Mouse (Mus musculus) hindbrain, embryonic 10.5 days (tissue): Measurements from ENCODE around the gene Zfp541. TPM values are rescaled to one million over a fixed set of nuclear protein-coding genes. Genes with fewer than 3 reads are reported as not detected.

Source experiments
- DNase-seq: peaks from one replicate; pipeline ENCODE4 v3.0.0-alpha.2; 2017; ENCODE audit warnings: low spot score
- H3K27ac ChIP-seq: fragments of 300-500 bp; sonication (generic); 2 replicates; pipeline ENCODE4 v1.5.1; 2016; ENCODE audit warnings: mild to moderate bottlenecking, moderate library complexity
- H3K27me3 ChIP-seq: fragments of 300-500 bp; sonication (generic); 2 replicates; pipeline ENCODE4 v1.6.1; 2016; ENCODE audit warnings: mild to moderate bottlenecking; ENCODE audit not compliant: poor library complexity, insufficient read depth, severe bottlenecking
- H3K36me3 ChIP-seq: fragments of 300-500 bp; sonication (generic); 2 replicates; pipeline ENCODE4 v1.6.1; 2016; ENCODE audit warnings: mild to moderate bottlenecking, moderate library complexity
- H3K4me1 ChIP-seq: fragments of 300-500 bp; sonication (generic); replicated peaks from 2 replicates; pipeline ENCODE4 v1.6.1; 2016; ENCODE audit warnings: mild to moderate bottlenecking
- H3K4me3 ChIP-seq: fragments of 300-500 bp; sonication (generic); 2 replicates; pipeline ENCODE4 v1.5.1; 2016; ENCODE audit warnings: mild to moderate bottlenecking, moderate library complexity
- H3K9me3 ChIP-seq: fragments of 300-500 bp; sonication (generic); 2 replicates; pipeline ENCODE4 v1.6.1; 2016; ENCODE audit warnings: mild to moderate bottlenecking, moderate library complexity
- WGBS: fragments of 180-500 bp; shearing (Covaris S2); methylation state at CpG from one replicate; pipeline ENCODE4 v1.1.7; 2016; 5-methylcytosine and 5-hydroxymethylcytosine counted together
- polyA plus RNA-seq: library from polyadenylated mRNA; unstranded; fragments of >200 nt; fragmentation: Nextera tagmentation; extraction: Ambion mirVana; gene quantifications from 2 replicates; pipeline ENCODE4 v1.2.1, GENCODE M21; 2016

The Zfp541 gene
- polyA plus RNA-seq, 1 experiment from 2014 or later: 0.04 TPM

DNA sequence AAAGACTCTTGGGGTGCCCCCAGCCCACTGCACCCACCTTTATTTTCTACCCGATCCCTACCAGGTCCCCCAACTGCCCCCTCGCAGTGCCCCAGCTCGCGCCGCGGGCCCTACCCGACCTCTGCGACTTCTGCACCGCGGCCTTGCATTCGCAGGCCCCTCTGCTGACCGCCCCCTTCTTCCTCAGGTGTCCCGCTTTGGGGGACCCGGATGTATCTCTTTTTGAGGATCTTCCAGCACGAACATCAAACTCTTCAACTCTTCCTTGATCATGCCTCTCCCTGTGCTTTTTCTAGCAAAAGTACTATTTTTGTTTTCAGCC, 446 bp downstream of the Zfp541 start:
- peak overlapping the region; percentile 33; the same call in 1 of the 2 replicates for H3K4me3 ChIP-seq
- no peak for DNase-seq
- H3K27ac ChIP-seq: no peak overlapping the region
- peaks cover 14% of the 10 kb centered on the region for H3K9me3 ChIP-seq
- 69% methylated on average over 15 of the region's 15 CpGs for WGBS
- no peaks in the 10 kb centered on the region for H3K4me1 ChIP-seq
- peaks cover 42% of the 10 kb centered on the region for H3K27me3 ChIP-seq
- H3K36me3 ChIP-seq: no peaks in the 10 kb centered on the region

DNA sequence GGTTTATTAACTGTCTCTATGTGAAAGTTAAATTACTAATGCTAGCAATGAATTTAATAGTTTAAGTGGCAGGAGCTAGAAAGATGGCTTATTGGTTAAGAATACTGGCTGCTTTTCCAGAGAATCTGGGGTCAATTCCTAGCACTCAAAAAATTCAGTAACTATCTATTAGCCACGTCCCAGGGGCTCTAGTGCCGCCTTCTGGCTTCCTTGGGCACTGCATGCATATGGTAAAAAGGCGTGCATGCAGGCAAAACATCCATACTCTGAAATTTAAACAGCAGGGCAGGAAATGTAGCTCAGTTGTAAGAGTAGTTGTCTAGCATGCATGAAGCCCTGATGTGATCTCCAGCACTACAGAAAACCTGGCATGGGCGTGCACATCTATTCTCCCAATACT, 1.9 kb downstream of the Zfp541 start:
- peaks cover 42% of the 10 kb centered on the region for H3K27me3 ChIP-seq
- WGBS: 34% methylated on average over 4 of the region's 4 CpGs
- no peaks in the 10 kb centered on the region for H3K4me1 ChIP-seq
- H3K36me3 ChIP-seq: no peaks in the 10 kb centered on the region
- no peak overlapping the region for H3K4me3 ChIP-seq
- peaks cover 14% of the 10 kb centered on the region for H3K9me3 ChIP-seq
- no peak overlapping the region for H3K27ac ChIP-seq
- no peak for DNase-seq

DNA sequence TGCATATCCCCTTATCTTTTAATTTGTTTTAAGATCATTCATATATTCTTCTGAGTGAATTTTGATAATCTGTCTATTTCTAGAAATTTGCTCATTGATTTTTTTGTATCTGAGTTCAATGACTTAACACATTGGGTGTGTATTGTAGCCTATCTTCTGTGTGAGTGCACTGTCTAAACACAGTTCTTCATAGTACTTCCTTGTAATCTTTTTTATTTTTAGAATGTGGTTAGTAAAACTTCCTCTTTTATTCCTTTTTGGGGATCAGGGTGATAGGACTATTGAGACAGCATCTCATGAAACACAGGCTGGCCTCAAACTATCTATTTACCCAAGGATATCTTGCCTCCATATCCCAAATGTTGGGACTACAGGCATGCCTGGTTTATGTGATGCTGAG, 9.2 kb downstream of the Zfp541 start:
- Histone ChIP-seq H3K36me3 (no peaks in the 10 kb centered on the region), H3K4me1 (no peaks in the 10 kb centered on the region), H3K27me3 (no peaks in the 10 kb centered on the region; the same call in 1 of the 2 replicates), H3K4me3 (no peak overlapping the region), H3K27ac (no peak overlapping the region), H3K9me3 (no peaks in the 10 kb centered on the region)
- no peak for DNase-seq

DNA sequence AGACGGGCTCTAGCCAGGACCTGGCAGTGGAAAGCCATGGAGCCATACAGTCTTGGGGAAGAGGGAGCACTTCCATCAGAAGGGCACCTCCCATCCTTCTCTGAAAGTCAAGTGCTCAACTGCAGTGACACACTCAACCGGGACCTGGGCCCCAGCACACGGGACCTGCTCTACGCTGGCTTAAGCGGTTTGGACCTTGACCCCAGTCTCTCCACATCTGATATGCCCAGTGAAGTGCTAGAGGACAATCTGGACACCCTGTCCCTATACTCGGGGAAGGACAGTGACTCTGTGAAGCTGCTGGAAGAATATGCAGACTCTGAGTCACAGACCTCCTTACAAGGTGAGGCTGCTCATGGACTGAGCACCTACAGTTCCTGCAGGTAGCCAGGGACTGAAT, 10.3 kb downstream of the Zfp541 start:
- H3K4me1 ChIP-seq: no peaks in the 10 kb centered on the region
- H3K27me3 ChIP-seq: peaks cover 3% of the 10 kb centered on the region; the same call in 1 of the 2 replicates
- DNase-seq: no peak
- H3K27ac ChIP-seq: no peak overlapping the region
- WGBS: 88% methylated on average over 6 of the region's 6 CpGs
- no peaks in the 10 kb centered on the region for H3K9me3 ChIP-seq
- no peak overlapping the region for H3K4me3 ChIP-seq
- no peaks in the 10 kb centered on the region for H3K36me3 ChIP-seq

DNA sequence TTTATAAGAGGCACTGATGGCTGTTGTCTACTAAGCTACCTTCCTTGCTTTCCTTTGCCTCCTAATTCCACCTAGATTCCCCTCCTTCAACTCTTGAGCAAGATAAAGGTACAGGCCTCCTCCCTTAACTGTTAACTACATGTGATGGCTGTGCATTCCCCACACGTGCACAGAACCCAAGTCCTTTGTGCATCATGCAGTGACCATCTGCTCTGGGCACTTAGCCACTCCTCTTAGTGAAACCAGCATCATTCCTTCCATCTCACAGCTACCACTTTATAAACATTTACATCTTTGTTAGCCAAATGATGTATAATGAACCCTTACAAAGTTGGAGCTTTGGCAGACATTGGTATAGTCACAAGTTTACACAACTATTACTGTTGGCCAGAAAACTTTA, 18.3 kb downstream of the Zfp541 start:
- H3K36me3 ChIP-seq: no peaks in the 10 kb centered on the region
- H3K27ac ChIP-seq: no peak overlapping the region

DNA sequence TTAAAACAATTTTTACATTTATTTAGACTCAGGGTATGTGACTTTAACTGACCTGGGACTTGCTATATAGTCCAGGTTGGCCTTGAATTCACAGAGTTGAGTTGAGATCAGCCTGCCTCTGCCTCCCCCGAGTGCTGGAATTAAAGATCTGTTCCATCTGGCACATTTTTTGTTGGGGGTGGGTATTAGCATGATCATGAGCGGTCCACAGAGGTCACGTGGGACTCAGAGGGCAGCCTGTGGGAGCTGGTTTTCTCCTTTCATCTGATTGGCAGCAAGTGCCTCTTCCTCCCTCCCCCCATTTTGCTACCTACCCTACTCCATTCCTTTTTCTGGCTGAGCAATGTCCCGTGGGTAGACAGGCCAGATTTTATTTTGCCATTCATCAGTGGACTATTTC, 19.0 kb downstream of the Zfp541 start:
- 77% methylated on average over 4 of the region's 4 CpGs for WGBS

More for the DNA sequence above, 18.3 kb downstream of the Zfp541 start:
- no peaks in the 10 kb centered on the region for H3K4me1 ChIP-seq
- no peak overlapping the region for H3K4me3 ChIP-seq
- H3K9me3 ChIP-seq: no peaks in the 10 kb centered on the region
- 76% methylated on average over 1 of the region's 1 CpGs for WGBS
- H3K27me3 ChIP-seq: peaks cover 3% of the 10 kb centered on the region; the same call in 1 of the 2 replicates
- no peak for DNase-seq

DNA sequence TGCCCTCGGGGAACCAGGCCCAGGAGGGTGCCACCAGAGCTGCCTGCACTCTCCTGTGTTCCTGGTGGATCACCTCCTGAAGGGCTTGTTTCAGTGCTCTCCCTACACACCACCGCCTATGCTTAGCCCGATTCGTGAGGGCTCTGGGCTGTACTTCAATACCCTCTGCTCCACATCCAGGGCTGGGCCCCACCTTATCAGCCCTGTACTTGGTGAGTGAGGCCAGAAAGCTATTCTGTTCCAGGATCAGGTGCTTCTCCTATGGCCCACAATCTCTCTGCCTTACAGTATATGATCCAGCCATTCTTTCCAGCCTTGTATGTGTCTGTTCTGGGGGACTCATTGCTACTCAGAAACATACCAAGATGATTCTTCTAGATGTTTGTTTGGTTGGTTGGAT, 21.7 kb downstream of the Zfp541 start:
- Histone ChIP-seq H3K27ac (no peak overlapping the region), H3K36me3 (no peaks in the 10 kb centered on the region), H3K4me3 (no peak overlapping the region), H3K4me1 (no peaks in the 10 kb centered on the region), H3K9me3 (no peaks in the 10 kb centered on the region), H3K27me3 (no peaks in the 10 kb centered on the region)
- WGBS: 65% methylated on average over 4 of the region's 4 CpGs
- no peak for DNase-seq

More for the DNA sequence above, 19.0 kb downstream of the Zfp541 start:
- no peak overlapping the region for H3K4me3 ChIP-seq
- no peaks in the 10 kb centered on the region for H3K9me3 ChIP-seq
- H3K4me1 ChIP-seq: no peaks in the 10 kb centered on the region
- H3K27me3 ChIP-seq: peaks cover 3% of the 10 kb centered on the region; the same call in 1 of the 2 replicates
- no peak overlapping the region for H3K27ac ChIP-seq
- no peak for DNase-seq
- no peaks in the 10 kb centered on the region for H3K36me3 ChIP-seq

DNA sequence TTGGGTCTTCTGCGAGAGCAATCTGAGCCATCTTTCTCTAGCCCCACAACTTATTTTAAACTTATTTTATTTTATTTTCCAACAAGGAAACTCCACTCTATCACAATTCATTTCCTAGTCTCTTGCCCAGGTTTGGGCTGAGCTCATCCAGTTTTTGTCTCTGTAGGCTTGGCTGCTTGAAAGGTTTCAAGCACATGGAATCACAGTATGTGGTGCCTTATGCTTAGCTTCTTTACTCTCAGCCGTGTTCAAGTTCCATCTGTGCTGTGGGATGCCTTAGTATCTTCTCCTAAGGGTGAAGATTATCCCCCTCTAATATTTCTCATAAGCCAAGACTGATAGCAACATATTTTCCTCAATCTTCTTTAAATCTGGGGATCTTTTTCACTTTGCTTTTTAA, 26.0 kb downstream of the Zfp541 start:
- no peaks in the 10 kb centered on the region for H3K36me3 ChIP-seq
- H3K4me1 ChIP-seq: no peaks in the 10 kb centered on the region
- H3K27ac ChIP-seq: no peak overlapping the region
- no peak for DNase-seq
- WGBS: 76% methylated on average over 2 of the region's 2 CpGs
- H3K4me3 ChIP-seq: no peak overlapping the region
- no peaks in the 10 kb centered on the region for H3K27me3 ChIP-seq
- H3K9me3 ChIP-seq: no peaks in the 10 kb centered on the region

DNA sequence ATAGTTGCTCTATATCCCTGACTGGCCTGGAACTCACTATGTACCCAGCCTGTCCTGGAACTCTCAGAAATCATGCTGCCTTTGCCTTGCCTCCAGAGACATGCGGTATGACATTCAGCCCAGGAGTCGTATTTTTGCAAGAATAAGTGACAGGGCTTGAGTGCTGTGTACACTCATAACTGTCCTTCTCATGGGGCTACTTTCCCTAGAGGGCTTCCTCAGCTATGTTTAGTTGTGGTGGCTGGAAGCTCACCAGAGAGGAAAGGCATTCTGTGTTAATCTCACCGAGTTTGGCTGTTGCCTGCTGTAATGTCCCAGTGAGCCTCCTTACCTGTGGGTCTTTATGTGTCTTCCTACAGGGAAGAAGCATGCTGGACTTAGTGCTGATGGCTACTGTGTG, 33.0 kb downstream of the Zfp541 start:
- Histone ChIP-seq H3K4me1 (peaks cover 15% of the 10 kb centered on the region), H3K4me3 (no peak overlapping the region), H3K27ac (no peak overlapping the region), H3K36me3 (no peaks in the 10 kb centered on the region), H3K27me3 (peaks cover 5% of the 10 kb centered on the region; the same call in 1 of the 2 replicates), H3K9me3 (no peaks in the 10 kb centered on the region)
- 76% methylated on average over 3 of the region's 3 CpGs for WGBS
- no peak for DNase-seq

DNA sequence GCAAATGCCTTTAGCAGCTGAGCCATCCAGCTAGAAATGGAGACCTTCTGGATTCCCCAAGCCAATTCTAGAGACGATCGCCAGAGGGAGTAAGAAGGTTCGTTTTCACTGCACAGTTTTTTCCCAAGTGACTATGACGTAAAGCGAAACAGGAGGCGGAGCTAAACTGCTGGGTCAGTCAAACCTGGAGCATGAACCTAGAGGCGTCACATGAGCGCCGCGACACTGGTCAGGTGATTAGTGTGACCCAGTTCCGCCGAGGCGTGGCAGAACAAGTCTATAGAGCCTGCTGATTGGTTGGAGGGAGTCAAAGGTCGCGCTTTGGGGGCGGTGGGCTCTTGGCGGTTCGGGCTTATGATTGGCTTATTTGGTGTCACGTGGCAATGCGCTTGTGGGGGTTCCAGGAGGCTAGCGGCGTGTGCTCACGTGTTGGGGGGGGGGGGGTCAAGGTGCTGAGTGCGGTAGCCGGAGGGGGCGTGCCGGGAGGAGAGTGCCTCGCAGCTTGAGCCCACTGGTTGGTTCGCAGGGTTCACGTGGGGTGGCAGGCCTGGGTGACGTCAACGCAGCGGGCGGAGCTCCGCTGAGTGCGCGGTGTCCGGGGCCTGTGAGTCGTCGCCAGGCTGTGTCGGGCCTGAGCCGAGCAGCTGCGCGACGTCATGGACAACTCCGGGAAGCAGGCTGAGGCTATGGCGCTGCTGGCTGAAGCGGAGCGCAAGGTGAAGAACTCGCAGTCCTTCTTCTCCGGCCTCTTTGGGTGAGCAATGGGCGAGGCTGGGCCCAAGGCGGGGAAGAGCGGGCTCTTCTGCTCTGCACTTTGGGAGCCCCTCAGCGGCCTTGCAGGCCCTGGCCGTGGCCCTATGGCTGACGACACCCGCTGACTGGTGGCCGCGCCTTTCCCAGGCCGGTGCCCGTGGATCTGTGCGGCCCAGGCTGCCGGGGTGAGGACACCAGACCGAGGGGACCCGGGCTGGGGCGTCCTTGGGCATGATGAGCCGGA, 36.7 kb downstream of the Zfp541 start, which contains the start of gene Napa:
Napa (plus strand) TSS at position 438 of the 997 bp plus-strand sequence.
- peak within 1 kb of the TSS; percentile 95 for H3K27ac ChIP-seq
- peaks cover 29% of the 10 kb centered on the region for H3K36me3 ChIP-seq
- H3K4me3 ChIP-seq: peak within 1 kb of the TSS; percentile 85
- H3K9me3 ChIP-seq: no peaks in the 10 kb centered on the region
- peaks cover 5% of the 10 kb centered on the region; the same call in 1 of the 2 replicates for H3K27me3 ChIP-seq
- WGBS: under 1% methylated on average over 68 of the region's 68 CpGs
- peaks cover 35% of the 10 kb centered on the region for H3K4me1 ChIP-seq
- DNase-seq: peak; percentile 99

DNA sequence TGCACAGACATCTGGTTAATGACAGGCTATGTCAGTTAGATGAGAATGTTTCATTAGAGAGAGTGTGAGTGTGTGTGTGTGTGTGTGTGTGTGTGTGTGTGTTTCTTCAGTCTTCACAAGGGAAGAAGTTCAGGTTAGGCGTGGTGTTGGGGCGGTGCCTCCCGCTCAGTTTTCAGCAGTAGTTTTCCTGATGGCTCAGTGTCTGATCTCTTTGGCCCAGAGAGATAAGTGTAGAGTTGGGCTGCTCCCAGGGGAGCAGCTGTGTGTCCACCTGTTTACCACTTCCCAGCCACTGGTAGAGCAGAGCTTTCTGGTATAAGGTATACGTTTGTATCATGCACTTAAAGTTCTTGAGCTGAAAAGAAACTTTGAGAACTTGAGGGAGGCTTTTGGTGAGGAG, 38.3 kb downstream of the Zfp541 start:
- Histone ChIP-seq H3K36me3 (peaks cover 44% of the 10 kb centered on the region), H3K4me3 (peak overlapping the region; percentile 85), H3K27ac (no peak overlapping the region), H3K4me1 (peaks cover 41% of the 10 kb centered on the region), H3K27me3 (peaks cover 5% of the 10 kb centered on the region; the same call in 1 of the 2 replicates), H3K9me3 (no peaks in the 10 kb centered on the region)
- WGBS: 84% methylated on average over 4 of the region's 4 CpGs
- DNase-seq: no peak

DNA sequence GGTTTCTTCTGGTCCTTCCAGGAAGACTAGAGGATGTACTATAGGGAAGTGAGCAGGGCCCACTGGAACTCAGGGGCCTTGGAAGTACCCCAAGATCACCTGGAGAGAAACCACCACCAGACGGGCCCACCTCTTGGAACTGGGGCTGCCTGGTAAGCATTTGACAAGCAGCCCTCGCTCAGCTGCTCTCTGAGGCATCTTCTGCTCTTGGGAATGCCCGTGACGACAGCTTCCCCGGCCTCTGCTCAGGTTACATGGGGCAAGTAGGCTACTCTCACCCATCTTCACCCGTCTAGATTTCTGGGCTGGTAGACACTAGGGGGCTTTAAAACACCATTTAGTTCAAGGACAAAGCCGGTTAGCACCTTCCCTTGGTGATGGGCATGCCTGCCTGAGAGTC, 39.5 kb downstream of the Zfp541 start:
- no peak for DNase-seq
- Histone ChIP-seq H3K36me3 (peaks cover 52% of the 10 kb centered on the region), H3K27me3 (no peaks in the 10 kb centered on the region), H3K4me1 (peaks cover 41% of the 10 kb centered on the region), H3K9me3 (no peaks in the 10 kb centered on the region), H3K27ac (no peak overlapping the region), H3K4me3 (0 out of 2 replicates have a peak overlapping the region, but pooled peaks have one; percentile 85)
- WGBS: 68% methylated on average over 7 of the region's 7 CpGs

DNA sequence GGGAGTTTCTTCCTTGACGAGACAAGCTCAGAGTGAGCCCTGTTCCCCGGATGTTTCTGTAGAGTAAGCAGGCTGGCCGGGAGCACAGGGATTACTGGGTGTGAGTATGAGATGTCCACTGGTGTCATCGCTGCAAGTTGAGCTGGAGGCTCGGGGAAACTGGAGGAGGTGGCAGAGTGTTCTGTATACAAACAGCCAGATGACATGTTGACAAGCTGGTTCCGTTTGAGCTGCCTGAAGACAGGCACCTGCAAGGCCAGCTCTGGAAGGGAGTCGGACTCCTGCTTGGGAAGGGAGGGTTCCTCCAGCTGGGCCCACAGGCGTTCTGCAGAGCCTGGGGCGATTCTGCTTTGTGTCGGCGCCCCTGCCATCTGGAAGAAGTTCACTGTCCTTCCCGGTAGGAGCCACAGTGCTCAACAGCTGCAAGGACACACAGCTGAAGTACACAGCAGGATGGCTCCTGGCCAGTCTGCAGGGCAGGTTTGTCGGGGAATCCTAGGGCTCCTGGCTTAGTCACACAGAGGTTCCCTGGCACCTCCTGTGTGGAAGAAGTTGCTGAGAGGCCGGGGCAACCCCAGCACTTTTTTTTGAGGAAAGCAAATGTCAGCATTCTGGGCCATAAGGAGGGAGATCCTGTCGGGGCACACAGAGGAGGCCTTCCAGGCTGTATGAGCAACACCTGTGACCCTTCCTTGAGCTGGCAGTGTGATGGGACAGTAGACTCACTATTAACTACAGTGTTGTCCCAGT, 40.3 kb downstream of the Zfp541 start:
- peaks cover 53% of the 10 kb centered on the region for H3K36me3 ChIP-seq

More for the DNA sequence above, 40.3 kb downstream of the Zfp541 start:
- no peak overlapping the region for H3K4me3 ChIP-seq
- 80% methylated on average over 15 of the region's 15 CpGs for WGBS
- no peaks in the 10 kb centered on the region for H3K27me3 ChIP-seq
- H3K27ac ChIP-seq: no peak overlapping the region
- DNase-seq: no peak
- peaks cover 41% of the 10 kb centered on the region for H3K4me1 ChIP-seq
- no peaks in the 10 kb centered on the region for H3K9me3 ChIP-seq
